Mouse (Mus musculus) liver, embryonic 14.5 days (tissue): ENCODE data around the gene Klhl32.

Experiments
- CTCF ChIP-seq: IDR thresholded peaks from 2 replicates; pipeline ENCODE4 v1.5.1; 2016; ENCODE audit warnings: antibody characterized with exemption, low read depth, control low read depth
- EP300 ChIP-seq: IDR thresholded peaks from 2 replicates; pipeline ENCODE4 v1.6.1; 2016; ENCODE audit warnings: antibody characterized with exemption, low read depth

- TF ChIP-seq CTCF (no peak), EP300 (no peak)
These were observed 14.8 kb upstream of the Klhl32 start for GRCm38 (mm10) chr4:24865691-24866090.
